ENCODE assay signal across 16 mouse cellular contexts in genomic region chr8:97396634-97397326, GRCm38 (mm10).
DNase-seq lines count a peak whose midpoint lies in the region; ATAC-seq and TF ChIP-seq lines count a peak whose summit lies in the region.
"Had no signal": no experiment of that assay in that cellular context is flagged by ENCODE, and none has a peak within 500 bp of the region (broad histone marks: within the 10 kb centered on the region; RNA-seq: fewer than 3 reads in every experiment).

No protein-coding gene starts in this region.

- H3K4me1 ChIP-seq in neural tube, embryonic 12.5 days = no peaks in the 10 kb centered on the region
- H3K4me1 ChIP-seq in forebrain, embryonic 14.5 days (ENCODE audit: control insufficient read depth, insufficient read depth, low read length) = peaks cover 5% of the 10 kb centered on the region; the same call in 1 of the 2 replicates
- no peaks in the 10 kb centered on the region for H3K4me1 ChIP-seq in hindbrain, postnatal 0 days (ENCODE audit: insufficient read depth, low read length)
- peaks cover 7% of the 10 kb centered on the region for H3K4me1 ChIP-seq in neural tube, embryonic 15.5 days

- H3K9ac ChIP-seq in neural tube, embryonic 12.5 days = no peak overlapping the region
- H3K9ac ChIP-seq in forebrain, embryonic 14.5 days (ENCODE audit: low read length) = no peak overlapping the region
- H3K9ac ChIP-seq in hindbrain, postnatal 0 days (replicated peaks; ENCODE audit: low read length) = no peak overlapping the region
- H3K9ac ChIP-seq in neural tube, embryonic 15.5 days (replicated peaks) = no peak overlapping the region
- H3K9ac ChIP-seq: limb, embryonic 12.5 days had no signal

- H3K4me2 ChIP-seq in neural tube, embryonic 12.5 days (replicated peaks) = no peak overlapping the region
- no peak overlapping the region for H3K4me2 ChIP-seq in forebrain, embryonic 14.5 days (ENCODE audit: low read length)
- no peak overlapping the region for H3K4me2 ChIP-seq in hindbrain, postnatal 0 days (ENCODE audit: low read depth, low read length)
- no peak overlapping the region for H3K4me2 ChIP-seq in neural tube, embryonic 15.5 days
- H3K4me2 ChIP-seq: limb, embryonic 12.5 days had no signal

- DNase-seq in neural tube, embryonic 10.5 days (ENCODE audit: extremely low spot score, low spot score) = no peak
- DNase-seq in forebrain, embryonic 14.5 days (ENCODE audit: low spot score) = peak; percentile 81
- peak; percentile 37 for DNase-seq in hindbrain, postnatal 0 days (ENCODE audit: low spot score)
- no peak for DNase-seq in liver
- no peak for DNase-seq in layer of hippocampus, postnatal 25 days (ENCODE audit: extremely low spot score in 1 of 2, low spot score in 1 of 2)
- DNase-seq: adrenal gland, postnatal 36 days; cerebellum, postnatal 10 days; kidney, adult 9 months; lung, postnatal 14 days; right cerebral cortex, adult 18-20 months; thymus, adult 2 months had no signal

- H3K27me3 ChIP-seq in neural tube, embryonic 12.5 days (replicated peaks) = no peaks in the 10 kb centered on the region
- H3K27me3 ChIP-seq in forebrain, embryonic 14.5 days (replicated peaks; ENCODE audit: control insufficient read depth, insufficient read depth, low read length) = no peaks in the 10 kb centered on the region
- no peaks in the 10 kb centered on the region for H3K27me3 ChIP-seq in hindbrain, postnatal 0 days (ENCODE audit: insufficient read depth, low read length)
- no peaks in the 10 kb centered on the region for H3K27me3 ChIP-seq in neural tube, embryonic 15.5 days (replicated peaks)
- H3K27me3 ChIP-seq: limb, embryonic 12.5 days had no signal

- WGBS in neural tube, embryonic 12.5 days = 16% methylated on average over 5 of the region's 5 CpGs
- 7% methylated on average over 5 of the region's 5 CpGs for WGBS in forebrain, embryonic 14.5 days
- 18% methylated on average over 5 of the region's 5 CpGs for WGBS in hindbrain, postnatal 0 days
- 15% methylated on average over 5 of the region's 5 CpGs for WGBS in neural tube, embryonic 15.5 days

- ATAC-seq in neural tube, embryonic 12.5 days (ENCODE audit: low FRiP score, low read depth) = peak; percentile 65; the same call in 1 of the 2 replicates
- peak; percentile 87 for ATAC-seq in forebrain, embryonic 14.5 days
- no peak for ATAC-seq in hindbrain, postnatal 0 days
- no peak for ATAC-seq in neural tube, embryonic 15.5 days (ENCODE audit: low FRiP score)
- ATAC-seq in megakaryocyte progenitor cell, adult 5-6 weeks (replicated peaks; ENCODE audit: poor library complexity) = no peak

- H3K27ac ChIP-seq in neural tube, embryonic 12.5 days = no peak overlapping the region
- H3K27ac ChIP-seq in forebrain, embryonic 14.5 days (ENCODE audit: low read depth, low read length) = no peak overlapping the region; the same call in 1 of the 2 replicates
- no peak overlapping the region for H3K27ac ChIP-seq in hindbrain, postnatal 0 days
- 0 out of 2 replicates have a peak overlapping the region, but pooled peaks have one; percentile 15 for H3K27ac ChIP-seq in neural tube, embryonic 15.5 days (replicated peaks)
- H3K27ac ChIP-seq: left cerebral cortex, adult 2 months; limb, embryonic 12.5 days had no signal

- TF ChIP-seq CTCF in hindbrain, postnatal 0 days (IDR thresholded peaks at IDR 0.05; ENCODE audit: low read depth) = no peak

- H3K4me3 ChIP-seq in neural tube, embryonic 12.5 days = no peak overlapping the region
- no peak overlapping the region for H3K4me3 ChIP-seq in forebrain, embryonic 14.5 days (ENCODE audit: low read depth, low read length)
- H3K4me3 ChIP-seq in hindbrain, postnatal 0 days (ENCODE audit: low read length) = no peak overlapping the region
- no peak overlapping the region for H3K4me3 ChIP-seq in neural tube, embryonic 15.5 days (replicated peaks)
- H3K4me3 ChIP-seq: left cerebral cortex, adult 2 months; limb, embryonic 12.5 days had no signal

- no peaks in the 10 kb centered on the region for H3K9me3 ChIP-seq in neural tube, embryonic 12.5 days
- no peaks in the 10 kb centered on the region for H3K9me3 ChIP-seq in forebrain, embryonic 14.5 days (replicated peaks; ENCODE audit: control insufficient read depth, low read length)
- no peaks in the 10 kb centered on the region for H3K9me3 ChIP-seq in hindbrain, postnatal 0 days (ENCODE audit: low read length)
- H3K9me3 ChIP-seq in neural tube, embryonic 15.5 days (replicated peaks) = no peaks in the 10 kb centered on the region
- H3K9me3 ChIP-seq: limb, embryonic 12.5 days had no signal

- no peaks in the 10 kb centered on the region for H3K36me3 ChIP-seq in neural tube, embryonic 12.5 days
- H3K36me3 ChIP-seq in forebrain, embryonic 14.5 days (ENCODE audit: control insufficient read depth, insufficient read depth, low read length) = no peaks in the 10 kb centered on the region
- H3K36me3 ChIP-seq in hindbrain, postnatal 0 days (ENCODE audit: insufficient read depth, low read length) = no peaks in the 10 kb centered on the region
- no peaks in the 10 kb centered on the region for H3K36me3 ChIP-seq in neural tube, embryonic 15.5 days
- H3K36me3 ChIP-seq: limb, embryonic 12.5 days had no signal

Comparison
In these comparisons a context has a peak if more than half of its experiments do, and no peak if none do; other contexts are left out.
1. ATAC-seq: peak in neural tube, embryonic 12.5 days (single experiment) and forebrain, embryonic 14.5 days (single experiment); none in hindbrain, postnatal 0 days (single experiment), neural tube, embryonic 15.5 days (single experiment) and megakaryocyte progenitor cell, adult 5-6 weeks (single experiment).
2. DNase-seq: peak in forebrain, embryonic 14.5 days (single experiment) and hindbrain, postnatal 0 days (single experiment); none in neural tube, embryonic 10.5 days (single experiment), liver (single experiment) and layer of hippocampus, postnatal 25 days (0 of 2).